Mouse (Mus musculus) kidney, postnatal 14 days (tissue): Measurements from ENCODE around the gene Ttl.
A peak's percentile ranks its signal among the peaks of the same experiment; 100 is the strongest.

Source experiments
- DNase-seq: peaks from one replicate; pipeline ENCODE4 v3.0.0; 2022; ENCODE audit warnings: mixed read lengths

Ttl gene

DNA sequence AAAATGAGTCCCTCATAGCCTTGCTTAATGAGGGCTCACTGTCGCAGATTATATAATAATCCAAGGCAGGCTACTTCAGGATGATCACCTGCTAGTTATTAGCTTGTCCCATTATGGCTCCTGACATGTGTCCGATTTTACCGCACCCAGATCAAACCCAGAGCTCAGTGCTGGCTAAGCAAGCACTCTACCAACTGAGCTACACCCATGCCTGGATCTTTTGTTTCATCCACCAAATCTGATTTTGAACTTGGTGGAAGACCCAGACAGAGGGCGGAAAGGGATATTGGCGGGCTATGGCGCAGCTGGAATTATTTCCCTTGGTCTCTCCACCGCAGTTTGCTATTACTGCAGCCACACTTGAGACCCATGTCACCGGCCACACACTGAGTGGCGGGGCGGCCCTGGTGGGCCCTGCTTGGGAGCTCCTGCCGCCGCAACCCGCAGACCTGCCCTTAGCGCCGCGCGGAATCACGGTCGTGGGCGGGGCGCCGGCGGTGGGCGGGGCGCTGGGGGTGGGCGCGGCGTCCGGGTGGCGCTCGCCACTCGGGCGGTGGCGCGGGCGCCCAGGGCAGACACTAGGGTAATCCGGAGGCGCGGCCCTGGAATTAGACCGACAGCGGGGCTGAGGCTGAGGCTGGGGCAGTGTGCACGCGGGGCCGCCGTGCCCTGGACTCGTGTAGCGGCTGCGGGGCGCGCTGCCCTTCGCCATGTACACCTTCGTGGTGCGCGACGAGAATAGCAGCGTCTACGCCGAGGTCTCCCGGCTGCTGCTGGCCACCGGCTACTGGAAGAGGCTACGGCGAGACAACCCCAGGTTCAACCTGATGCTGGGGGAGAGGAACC is at the start of gene Ttl:
Ttl (plus strand) TSS at position 506 of the 846 bp plus-strand sequence.
- peak; percentile 89 for DNase-seq

DNA sequence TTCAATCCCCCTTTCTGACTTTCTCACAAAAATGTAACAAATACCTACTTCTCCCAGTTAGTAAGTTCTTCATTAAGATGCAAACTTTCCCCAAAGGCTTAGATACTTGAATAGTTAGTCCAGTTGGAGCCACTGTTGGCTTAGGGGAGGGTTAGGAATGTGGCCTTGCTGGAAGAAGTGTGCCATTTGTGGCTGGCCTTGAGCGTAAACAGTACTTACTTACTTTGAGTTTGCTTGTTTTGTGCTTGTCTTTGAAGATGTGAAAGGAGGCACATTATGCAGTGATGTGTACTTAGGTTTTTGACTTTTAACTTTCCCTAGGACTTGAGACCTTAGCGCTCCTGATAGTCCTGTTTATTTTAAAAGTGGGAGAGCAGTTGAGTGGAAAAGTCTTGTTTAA is 45.6 kb upstream of the Ttl start:
- no peak for DNase-seq

DNA sequence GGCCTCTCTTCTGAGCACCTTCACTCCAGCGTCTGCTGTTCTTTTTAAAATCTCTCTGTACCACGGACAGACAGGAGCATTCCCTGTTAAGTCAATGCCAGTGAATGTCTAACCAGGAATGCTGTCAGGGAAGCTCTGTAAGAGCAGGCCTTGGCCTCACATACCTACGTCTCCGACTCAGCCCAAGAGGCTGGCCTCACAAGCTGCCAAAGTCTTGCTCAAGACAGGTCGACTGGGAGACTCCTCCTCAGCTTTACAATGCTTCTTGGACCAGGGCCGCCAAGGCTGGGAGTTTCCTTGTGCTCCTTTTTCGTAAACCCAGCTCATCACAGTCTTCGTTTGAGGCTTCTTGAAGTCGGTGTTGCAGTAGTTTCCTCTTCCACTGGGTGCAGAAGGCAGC is 40.9 kb upstream of the Ttl start:
- no peak for DNase-seq

DNA sequence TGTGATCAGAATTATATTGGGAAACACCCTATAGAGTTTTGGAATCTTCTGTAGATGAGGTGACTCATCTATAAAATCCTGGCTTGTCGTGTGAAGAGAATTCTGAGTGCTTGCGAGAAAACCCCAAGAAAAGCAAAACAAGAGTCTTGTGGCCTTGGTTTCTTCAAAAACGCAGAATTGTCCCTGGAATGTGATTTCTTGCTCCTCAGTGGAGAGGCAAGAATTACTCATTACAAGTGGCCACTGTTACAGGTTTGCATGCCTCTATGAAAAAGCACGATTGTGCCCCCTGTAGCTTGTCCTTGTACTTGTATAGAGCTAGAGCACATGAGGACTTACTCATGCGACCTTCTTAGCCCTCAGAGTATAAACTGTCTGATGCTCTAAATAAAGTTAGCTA is 30.4 kb upstream of the Ttl start:
- DNase-seq, result no peak

DNA sequence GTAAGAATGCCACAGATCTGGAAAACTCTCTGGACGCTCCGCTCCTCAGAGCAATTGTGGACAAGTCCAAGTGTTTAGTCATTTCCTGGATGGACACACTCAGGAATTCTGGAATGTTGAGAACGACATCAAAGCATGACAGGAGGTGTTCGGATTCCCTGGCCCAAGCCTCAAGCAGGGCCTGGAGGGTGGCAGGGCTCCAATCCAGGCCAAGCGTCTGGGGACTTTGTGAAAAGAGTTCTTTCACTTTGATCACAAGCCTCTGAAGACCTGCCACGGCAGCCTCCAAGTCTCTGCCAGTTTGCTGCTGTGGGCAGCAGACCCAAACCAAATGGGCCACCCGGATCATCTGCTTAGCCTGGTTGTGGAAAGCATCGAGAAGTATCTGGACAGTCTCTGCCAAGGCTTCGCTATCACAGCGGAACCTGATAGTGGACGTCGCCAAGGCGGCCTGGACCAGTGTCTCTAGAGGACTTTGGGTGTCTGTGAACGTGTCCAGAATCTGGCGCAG is 27.3 kb upstream of the Ttl start:
- no peak for DNase-seq

DNA sequence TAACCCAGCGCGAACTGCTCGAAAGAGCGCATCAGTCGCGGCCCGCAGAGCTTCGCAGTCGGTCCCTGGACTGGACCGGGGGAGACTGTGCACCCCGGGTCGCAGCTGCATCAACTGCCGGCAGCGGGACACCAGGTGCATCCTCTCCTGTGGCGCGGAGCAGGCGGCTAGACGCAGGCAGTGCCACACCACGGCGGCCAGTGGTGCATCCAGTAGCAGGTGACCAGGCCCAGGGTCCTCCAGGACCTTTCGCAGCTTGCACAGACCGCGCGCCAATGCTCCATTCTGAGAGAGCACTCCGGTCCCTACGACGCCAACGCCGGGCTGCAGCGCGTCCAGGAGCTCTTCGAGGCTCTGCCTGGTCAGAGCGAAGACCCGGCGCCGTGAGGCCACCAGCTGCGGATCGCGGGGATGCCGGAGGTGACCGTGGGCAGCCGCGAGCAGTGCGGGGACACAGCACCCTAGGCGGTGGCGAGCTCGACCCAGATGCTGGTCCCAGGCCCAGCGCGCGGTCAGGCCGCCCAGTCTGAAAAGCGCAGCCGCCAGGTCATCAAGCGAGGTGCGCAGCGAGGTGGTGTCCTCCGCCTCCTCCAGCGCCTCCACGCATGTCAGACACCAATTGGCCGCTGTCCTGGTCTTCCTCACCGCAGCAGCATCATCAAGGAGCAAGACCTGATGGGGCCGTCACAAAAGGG is 26.7 kb upstream of the Ttl start:
- DNase-seq, result peak; percentile 5

DNA sequence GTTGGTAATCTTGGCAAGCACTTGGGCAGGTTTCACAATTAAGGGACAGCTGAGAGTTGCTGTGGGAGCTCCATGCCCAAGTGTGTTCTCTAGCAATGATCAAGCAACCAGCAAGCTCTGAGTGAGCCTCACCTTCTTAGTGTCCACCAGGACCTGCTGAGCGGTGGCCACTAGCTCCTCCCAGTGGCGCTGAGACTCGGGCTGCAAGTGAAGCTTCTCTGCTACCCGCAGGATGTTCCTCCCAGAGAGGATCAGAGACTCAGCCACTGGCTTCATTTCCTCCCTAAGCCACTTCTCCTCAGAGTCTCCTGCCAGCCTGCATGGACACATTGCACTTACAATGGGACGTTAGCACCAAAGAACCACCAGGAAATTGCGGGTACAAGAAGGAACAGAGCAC is 25.2 kb upstream of the Ttl start:
- DNase-seq, result peak; percentile 10

DNA sequence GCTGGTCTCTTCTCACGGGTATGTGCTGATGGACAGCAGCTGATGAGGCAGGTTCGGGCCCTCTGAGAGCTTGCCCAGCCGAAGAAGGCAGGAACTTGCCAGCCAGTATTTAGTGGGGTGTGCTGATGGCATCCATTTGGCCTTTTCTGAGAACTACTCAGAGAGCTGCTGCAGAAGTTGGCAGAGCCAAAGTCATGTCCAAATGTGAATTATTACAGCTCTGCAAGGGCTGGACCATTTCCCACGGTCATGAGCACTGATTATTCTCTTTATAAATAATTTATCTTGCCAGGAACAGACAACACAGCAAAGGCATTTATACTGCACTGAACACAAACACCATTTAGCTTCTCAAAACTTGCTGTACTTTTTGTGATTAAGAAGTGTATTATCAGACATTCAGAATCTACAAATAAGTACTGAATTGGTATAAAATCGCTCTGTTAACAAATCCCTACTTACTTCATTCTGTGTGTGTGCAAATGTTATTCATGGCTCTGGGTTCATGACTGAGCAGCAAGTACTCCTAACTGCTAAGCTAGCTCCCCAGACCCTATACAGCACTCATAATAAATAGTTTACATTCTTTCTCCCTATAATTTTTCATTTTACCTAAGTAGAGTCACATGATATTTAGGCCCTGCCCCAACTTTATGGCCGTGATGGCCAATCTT is 19.4 kb upstream of the Ttl start:
- DNase-seq, result peak; percentile 17

DNA sequence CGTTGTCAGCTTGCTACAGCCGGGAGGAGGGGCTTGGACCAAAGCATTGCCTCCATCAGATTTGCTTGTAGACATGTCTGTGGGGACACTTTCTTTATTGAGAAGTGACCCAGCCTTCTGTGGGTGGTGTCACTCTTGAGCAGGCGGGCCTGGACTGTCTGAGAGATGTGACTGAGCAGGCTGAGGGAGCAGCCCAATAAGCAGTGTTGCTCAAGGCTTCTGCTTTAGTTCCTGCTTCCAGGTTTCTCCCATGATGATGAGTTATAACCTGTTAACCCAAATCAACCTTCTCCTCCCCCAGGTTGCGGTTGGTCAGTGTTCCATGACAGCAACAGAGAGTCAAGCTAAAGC is 18.9 kb upstream of the Ttl start:
- no peak for DNase-seq

DNA sequence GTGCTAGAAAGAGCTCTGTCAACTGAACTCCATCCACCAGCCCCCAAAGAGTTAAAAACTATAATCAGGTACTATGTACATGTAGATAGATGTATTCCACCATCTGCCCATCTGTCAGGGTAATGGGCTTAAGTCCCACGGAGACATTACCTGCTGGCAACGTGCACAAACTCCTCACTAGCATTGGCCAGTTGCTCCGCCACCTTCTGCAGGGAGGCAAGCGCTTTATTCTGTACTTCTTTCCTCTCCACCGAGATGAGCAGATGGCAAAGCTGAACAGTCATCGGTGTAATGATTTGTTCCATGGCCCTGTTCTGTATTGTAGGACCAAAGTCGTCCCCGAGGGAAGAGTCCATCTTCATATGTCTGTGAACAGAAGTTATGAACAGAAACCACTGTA is 17.9 kb upstream of the Ttl start, which contains the start of gene Vinac1:
Vinac1 (minus strand) TSS at position 362 of the 400 bp plus-strand sequence.
- DNase-seq, result no peak

DNA sequence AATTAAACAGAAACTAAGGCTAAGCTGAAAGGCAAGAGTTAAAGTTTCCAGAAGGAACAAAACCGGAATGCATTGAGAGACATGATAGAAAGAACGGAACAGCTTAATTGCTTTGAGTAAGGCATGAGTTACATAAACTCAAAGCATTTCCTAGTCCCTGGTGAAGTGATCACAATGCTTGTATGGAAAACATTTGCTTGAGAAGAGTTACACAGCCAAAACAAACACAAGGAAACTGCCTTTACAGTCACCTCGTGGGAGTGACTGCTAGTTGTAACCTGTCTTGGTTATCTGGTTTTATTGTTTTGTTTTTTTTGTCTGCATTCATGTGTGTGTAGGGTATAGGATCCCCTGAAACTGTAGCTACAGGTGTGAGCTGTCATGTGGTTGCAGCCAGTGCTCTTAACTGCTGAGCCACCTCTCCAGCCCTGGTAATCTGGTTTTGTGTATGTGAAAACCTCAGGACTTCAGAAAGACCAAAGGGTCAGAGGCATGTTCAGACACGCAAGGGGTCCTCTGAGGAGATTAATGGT is 13.2 kb upstream of the Ttl start:
- no peak for DNase-seq

DNA sequence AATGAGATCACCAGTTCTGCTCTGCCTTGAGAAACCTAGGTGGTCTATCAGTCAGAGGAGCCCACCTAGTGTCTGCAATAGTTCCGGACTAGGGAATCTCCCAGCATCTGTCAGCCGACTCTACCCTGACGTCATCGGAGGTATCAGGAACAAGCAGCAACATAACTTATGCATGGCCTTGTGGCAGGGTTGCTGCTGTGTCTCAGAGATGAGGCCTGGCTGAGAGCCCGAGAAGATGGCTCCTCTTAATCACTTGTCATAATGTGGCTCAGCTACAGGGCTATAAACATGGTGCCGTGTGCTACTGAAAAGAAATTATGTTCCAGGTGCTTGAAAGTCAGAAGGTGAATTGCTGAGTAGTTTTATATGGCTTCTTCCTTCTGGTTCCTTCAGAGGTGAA is 10.0 kb upstream of the Ttl start:
- DNase-seq, result no peak

DNA sequence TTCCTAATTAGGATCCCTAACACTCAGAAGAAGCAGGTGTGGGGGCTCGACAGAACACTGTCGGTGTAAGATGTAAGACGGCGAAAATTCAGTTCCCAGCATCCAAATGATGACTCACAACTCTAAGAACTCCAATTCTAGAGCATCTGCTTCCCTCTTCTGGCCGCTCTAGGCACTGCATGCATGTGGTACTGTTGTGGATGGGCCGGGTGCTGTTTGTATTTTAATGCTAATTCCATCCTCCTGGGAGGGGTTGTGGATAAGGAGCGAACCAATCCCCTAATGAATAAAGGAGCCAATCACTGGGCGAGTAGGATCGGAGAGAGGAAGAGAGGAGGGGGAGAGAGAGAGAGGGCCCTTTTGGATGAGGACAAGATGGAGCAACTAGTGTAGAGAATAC is 9.1 kb upstream of the Ttl start:
- no peak for DNase-seq

DNA sequence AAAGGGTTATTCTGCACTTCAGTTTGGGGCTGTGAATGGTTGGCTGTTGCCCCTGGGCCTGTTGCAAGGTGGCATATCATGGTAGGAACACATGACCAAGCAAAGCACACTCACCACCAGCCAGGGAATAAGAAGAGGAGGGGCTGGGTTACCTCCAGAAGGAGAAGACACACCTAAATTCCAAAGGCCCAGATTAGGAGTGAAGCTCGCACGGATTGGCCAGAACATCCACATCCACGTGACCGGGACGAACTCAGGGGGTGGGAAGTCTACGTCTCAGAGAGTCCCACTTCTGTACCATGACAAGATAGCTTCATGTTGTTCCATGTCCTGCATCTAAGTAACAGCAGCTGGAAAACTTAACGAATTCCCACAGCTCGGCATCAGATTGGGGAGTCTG is 8.5 kb upstream of the Ttl start:
- DNase-seq, result no peak

DNA sequence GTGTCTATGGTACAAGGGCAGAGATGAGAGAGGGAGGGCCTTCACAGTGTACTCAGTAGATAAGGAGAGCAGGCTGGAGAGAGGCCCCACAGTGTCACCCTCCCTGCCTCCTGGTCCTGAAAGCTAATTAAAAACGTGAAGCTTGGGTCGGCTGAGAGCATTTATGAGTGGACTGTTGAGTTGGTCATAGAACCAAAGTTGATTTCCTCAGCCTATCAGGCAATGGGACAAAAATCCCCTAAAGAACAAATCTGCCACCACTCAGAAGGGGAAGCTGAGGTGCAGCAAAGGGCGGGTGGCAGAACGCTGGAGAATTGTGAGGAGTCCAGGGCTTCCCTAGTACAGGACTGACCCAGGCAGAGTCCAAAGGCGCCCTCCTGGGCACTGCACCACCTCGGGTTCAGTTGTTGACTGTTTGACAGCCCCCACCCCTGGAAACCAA is 7.8 kb upstream of the Ttl start:
- no peak for DNase-seq

DNA sequence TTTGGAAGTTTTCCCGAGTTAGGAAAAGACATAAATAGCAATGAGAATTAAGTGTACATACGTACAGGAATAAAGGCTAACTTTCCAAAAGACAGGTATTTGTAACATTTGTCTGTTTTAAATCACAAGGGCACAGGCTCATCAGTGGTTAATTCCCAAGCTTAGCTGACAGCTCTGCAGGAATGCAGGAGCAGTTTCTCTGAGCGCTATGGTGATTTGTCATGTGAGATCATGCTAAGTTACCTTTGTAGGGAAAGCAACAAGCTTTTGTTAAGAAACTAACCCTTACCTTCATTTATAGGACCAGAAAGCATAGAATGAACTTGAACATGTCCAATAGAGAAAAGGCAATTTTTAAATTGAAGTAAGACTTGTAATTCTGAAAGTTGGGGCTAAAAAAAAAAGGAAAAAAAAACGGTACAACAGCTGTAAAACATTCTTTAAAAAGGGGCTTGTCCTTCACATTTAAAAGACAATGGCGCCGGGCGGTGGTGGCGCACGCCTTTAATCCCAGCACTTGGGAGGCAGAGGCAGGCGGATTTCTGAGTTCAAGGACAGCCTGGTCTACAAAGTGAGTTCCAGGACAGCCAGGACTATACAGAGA is 4.2 kb upstream of the Ttl start:
- DNase-seq, result no peak

DNA sequence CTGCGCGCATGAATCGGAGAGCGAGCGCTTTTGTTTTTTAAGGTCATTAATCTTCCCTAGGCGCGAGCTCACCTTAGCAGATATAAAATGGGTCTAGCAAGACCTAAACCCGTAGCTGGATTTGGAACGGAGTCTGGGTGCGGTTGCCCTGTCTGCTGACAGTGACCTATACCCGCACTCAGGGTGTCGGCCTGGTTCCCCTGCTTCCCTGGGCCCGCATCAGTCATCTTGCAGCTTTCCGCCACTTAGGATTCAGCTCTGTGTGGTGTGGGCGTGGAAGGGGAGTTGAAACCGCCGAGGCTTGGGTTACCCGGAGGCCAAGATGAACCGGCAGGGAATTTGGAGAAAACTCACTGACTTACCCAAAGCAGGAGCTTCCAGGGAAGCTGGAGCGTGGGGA is 584 bp downstream of the Ttl start:
- DNase-seq, result peak; percentile 54

DNA sequence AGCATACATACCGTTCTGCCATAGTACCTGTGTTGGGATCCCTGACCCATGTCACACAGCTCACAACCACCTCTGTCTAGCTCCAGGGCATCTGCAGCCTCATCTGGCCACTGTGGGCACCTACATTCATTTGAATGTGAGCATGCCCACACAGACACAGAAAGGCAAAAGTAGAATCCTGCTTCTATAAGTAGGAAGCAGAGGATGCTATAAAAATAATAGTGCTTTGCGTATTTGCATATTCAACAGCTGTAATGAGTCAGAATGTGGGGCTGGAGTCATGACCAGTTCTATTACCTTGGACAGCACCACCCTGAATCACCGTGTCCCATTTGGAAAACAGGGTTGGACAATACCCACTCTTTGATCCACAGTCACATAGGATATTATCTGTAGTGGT is 4.6 kb downstream of the Ttl start:
- no peak for DNase-seq

DNA sequence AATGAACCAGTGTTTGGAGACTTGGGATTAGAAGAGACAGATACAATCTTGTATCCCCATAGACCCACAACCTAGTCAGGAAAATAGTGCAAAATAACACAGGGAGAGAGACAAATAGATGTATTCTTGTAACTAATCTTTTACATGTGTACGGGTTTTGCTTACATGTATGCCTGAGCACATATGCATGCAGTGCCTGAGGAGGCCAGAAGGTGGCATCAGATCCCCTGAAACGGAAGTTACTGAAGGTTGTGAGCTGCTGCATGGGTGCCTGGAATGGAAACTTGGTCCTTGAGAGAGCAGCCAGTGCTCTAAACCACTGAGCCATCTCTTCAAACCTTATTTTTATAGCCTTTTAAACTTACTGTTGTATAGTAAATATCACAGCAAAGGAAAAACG is 12.6 kb downstream of the Ttl start:
- no peak for DNase-seq

DNA sequence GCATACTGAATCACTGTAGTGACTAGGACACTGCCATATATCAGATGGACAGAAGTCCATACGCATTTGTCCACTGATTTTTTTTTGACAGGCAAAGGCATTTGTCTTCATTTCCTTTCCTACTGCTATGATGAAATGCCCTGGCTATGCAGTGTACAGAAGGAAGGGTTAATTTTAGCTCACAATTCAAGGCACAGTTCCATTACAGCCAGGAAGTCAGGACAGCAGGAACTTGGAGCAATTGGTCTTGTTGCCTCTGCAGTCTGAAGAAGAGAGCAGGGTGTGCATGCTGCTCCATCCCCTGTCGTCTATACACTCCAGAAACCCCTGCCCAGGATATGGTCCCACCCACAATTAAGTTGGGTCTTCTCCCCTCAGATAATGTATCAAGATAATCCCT is 13.5 kb downstream of the Ttl start:
- no peak for DNase-seq

DNA sequence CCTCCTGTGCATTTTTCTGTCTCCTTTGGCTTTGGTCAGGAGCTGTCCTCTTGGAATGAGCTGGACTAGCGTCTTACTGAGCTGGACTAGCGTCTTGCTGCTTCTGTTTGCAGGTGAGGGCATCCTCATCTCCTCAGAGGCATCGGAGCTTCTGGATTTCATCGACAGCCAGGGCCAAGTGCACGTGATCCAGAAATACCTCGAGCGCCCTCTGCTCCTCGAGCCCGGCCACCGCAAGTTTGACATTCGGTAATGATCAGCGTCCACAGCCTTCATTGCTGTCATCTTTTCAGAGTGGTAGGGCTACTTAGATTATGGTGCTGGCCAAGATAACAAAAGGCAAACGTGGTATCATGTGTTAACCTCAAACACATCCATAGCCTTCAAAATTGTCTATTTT is 15.4 kb downstream of the Ttl start:
- DNase-seq, result no peak

DNA sequence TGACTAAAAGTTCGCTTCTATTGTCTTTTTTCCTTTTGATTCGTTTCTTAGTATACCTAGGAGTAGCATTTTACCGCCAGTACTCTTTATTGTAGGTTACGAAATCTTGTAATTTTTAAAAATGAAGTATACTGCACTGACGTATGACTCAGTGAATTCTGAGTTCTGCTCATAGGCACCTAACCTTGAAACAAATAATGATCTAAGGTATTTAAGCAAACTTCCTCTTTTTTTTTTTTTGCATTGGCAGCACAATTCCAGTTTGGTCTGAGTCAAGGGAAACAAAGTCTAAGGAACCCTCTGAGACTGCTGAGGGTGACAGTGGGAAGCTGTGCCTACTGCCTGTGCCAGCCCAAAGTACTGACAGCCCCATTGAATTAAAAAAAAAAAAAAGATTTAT is 17.8 kb downstream of the Ttl start:
- DNase-seq, result no peak

DNA sequence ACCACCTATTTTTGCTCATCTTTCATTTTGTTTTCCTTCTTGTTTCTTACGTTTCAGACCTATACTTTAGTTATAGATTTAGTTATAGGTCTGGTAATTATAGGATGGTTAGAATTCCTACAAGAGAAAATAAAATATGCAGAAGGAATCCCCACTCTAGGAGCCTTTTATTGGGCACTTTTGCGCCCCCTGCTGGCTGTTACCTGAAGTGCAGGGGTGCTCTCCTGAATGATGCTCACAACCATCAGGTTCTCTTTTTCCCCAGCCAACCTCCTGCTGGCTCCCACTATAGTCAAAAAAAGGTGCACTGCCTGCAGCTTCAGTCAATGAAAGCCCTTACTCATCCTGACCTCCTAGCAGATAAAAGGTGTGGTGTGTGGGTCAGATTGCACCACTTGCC is 19.2 kb downstream of the Ttl start:
- no peak for DNase-seq
